Mouse (Mus musculus): ENCODE data around the gene Dnajc13.

Dnajc13 gene

DNA sequence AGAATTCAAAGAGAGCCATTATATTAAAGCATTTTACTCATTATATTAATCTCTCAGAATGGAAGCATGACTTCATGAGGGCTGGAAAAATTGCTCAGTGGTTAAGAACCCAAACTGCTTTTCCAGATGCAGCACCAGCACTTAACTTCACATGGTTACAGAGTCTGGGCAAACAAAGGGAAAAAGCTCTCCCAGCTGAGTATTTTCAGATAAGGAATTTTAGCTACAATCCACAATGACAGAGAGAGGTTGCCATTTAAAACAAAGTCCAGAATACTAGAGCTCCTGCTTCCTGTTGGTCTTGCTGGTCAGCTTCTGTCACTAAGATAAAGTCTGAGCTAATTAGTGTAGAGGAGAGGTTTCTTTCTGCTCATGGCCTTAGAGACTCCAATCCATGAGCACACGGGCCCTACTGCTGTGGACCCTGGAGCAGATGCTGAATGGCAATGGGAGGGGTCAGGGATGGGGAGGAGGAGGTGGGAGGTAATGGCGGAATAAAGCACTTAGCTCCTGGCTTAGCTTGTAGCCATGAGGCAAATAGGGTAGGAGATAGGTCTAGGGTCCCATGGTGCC, 154.1 kb downstream of the Dnajc13 start:
- DNase-seq (ENCODE audit: low read depth): no peak

DNA sequence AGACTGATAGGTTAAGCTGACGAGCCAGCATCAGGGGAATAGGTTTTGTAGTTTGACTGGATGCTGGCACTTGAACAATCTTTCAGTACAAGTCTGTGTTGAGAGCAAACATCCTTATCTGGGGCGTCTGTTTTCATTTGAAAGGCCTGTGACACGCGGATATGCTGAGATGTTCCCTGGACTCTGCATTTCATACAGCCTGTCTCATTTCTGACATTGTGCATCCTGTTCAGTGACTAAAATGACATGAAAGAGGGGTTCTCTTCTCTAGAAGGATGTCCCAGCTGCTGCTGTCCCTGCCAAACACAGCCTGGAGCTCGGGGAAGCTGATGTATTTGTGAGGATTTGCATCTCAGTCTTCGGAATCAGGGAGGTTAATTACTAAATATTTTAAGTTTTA, 155.2 kb downstream of the Dnajc13 start:
- DNase-seq (ENCODE audit: low read depth): no peak

DNA sequence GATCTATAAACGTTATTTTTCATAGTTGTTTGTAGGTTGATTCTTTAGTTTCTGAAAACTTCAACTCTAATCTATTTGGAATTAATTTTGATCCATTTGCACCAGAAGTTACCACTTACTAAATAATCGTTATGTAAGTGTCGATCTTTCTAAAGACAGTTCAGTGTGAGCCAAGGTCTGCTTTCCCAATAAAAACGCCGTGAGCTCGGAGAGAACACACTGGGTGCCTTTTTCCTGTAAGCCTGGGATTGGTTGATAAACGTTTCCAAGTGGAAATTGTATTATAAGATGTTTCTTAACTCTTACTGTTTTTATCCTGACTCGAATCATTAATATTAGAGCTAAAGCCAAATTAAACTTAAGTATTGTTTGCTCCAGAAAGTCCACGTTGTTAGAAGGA, 155.8 kb downstream of the Dnajc13 start:
- no peak for DNase-seq (ENCODE audit: low read depth)

DNA sequence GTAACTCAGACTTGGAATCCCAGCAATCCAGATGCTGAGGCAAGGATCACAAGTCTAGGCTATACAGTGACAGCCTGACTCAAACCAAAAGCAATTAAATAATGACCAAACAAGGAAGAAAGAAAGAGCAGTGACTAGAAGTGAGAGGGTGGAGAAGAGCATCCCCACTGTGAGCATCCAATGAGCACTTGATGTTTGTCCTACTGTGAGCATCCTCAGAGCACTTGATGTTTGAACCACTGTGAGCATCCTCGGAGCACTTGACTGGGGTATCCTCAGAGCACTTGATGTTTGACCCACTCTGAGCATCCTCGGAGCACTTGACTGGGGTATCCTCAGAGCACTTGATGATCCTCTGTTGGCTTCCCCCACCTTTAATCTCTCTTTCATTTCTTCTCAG, 157.7 kb downstream of the Dnajc13 start:
- no peak for DNase-seq (ENCODE audit: low read depth)

DNA sequence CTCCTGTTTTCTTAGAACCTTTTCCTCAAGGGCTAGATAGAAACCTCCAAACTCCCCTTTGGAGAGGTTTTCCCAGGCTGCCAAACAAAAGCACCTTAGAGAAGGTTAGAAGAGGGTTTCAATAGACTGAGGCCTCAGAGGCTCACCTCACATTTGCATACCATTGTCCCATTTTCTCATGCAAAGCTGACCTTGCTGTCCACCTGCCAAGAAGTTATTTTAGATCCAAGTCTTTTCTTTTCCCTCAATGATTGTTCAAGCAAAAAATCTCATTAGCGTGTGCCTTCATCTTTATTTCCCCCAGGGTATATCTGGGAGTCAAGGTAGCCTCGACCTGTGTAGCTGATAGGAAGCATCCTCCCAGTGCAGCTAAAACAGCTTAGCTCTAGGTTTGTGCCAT, 159.8 kb downstream of the Dnajc13 start:
- no peak for DNase-seq (ENCODE audit: low read depth)

DNA sequence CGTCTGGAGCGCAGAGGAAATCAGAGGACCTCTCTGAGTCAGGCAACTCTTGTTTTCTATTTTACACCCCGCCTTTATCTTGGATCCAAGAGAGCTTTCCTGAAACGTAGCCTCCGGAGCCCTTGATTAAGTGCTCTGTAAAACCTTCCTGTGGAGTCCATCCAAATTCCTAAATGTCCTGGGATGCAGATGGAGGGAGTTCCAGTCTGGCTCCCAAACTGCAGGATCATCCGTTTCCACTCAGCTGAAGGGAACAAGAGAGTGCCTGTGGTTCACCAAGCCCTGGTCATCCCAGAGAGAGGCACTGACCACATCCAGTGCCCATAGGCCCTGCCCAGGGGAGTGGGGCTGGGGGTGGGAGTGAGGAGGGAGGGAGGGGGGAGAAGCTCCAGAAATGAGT, 160.4 kb downstream of the Dnajc13 start:
- no peak for DNase-seq (ENCODE audit: low read depth)

DNA sequence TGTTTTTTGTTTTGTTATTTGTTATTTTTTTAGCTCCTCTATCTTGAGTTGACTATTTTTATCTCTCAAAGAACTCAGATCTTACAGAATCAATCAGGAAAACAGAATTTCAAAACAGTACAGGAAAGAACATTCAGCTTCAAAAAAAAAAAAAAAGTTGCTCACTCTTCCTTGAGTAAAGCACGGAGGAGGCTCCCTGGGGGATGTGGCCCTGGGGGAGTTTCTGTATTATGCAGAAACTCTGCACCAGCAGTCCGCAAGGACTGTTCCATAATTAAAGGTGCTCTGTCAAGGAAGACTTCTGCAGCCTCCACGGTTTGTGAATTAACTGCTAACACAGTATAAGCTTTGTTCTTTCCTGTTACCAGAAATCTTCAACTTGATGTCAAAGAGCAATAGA, 161.3 kb downstream of the Dnajc13 start:
- no peak for DNase-seq (ENCODE audit: low read depth)
